Mouse (Mus musculus) heart, adult 2 months (tissue): ENCODE results near the gene 1110012L19Rik. TPM values are rescaled to one million over a fixed set of nuclear protein-coding genes. Genes with fewer than 3 reads are reported as not detected.
"Not testable (repeated sequence)": the region's sequence is repeated elsewhere in the genome, so short reads cannot be mapped to it uniquely, and the experiment has no call there.

Experiments used
- DNase-seq, 2 experiments: peaks; one replicate each; pipeline ENCODE4 v3.0.0; 2021
- H3K27ac ChIP-seq: fragments of 200-600 bp; 2 replicates; pipeline ENCODE4 v1.8.1; 2022
- H3K27me3 ChIP-seq: fragments of 200-500 bp; 2 replicates; pipeline ENCODE4 v1.6.1; 2012; ENCODE audit warnings: mild to moderate bottlenecking, low read length, inconsistent platforms, mixed read lengths; ENCODE audit not compliant: control insufficient read depth, insufficient read depth
- H3K36me3 ChIP-seq: fragments of 200-500 bp; 2 replicates; pipeline ENCODE4 v1.6.1; 2012; ENCODE audit warnings: low read length, inconsistent platforms; ENCODE audit not compliant: control insufficient read depth, insufficient read depth
- H3K4me1 ChIP-seq: fragments of 200-500 bp; 2 replicates; pipeline ENCODE4 v1.6.1; 2011; ENCODE audit warnings: low read length; ENCODE audit not compliant: control insufficient read depth, insufficient read depth
- H3K4me3 ChIP-seq: fragments of 200-600 bp; 2 replicates; pipeline ENCODE4 v1.8.1; 2022
- H3K79me2 ChIP-seq: fragments of 200-500 bp; replicated peaks from 2 replicates; pipeline ENCODE4 v1.6.1; 2012; ENCODE audit warnings: mild to moderate bottlenecking, inconsistent platforms, low read length, moderate library complexity, mixed read lengths; ENCODE audit not compliant: control insufficient read depth, insufficient read depth
- H3K9ac ChIP-seq: fragments of 200-500 bp; 2 replicates; pipeline ENCODE4 v1.6.1; 2012; ENCODE audit warnings: low read depth, mild to moderate bottlenecking, control low read depth, inconsistent platforms, low read length, mixed read lengths
- CTCF ChIP-seq: fragments of 200-600 bp; IDR thresholded peaks from 2 replicates; pipeline ENCODE4 v1.8.1; 2022; ENCODE audit warnings: antibody characterized with exemption, mild to moderate bottlenecking, moderate library complexity
- EP300 ChIP-seq: fragments of 200-500 bp; IDR thresholded peaks from 2 replicates; pipeline ENCODE4 v1.6.1; 2011; ENCODE audit warnings: low read depth, low read length, control low read depth; ENCODE audit not compliant: insufficient read depth
- POLR2A ChIP-seq: fragments of 200-500 bp; IDR thresholded peaks from 2 replicates; pipeline ENCODE4 v1.6.1; 2011; ENCODE audit warnings: mild to moderate bottlenecking, low read depth, low read length, control low read depth; ENCODE audit not compliant: insufficient read depth
- whole genome bisulfite sequencing: fragments of 180-500 bp; shearing (Covaris S2); methylation state at CpG from one replicate; pipeline ENCODE4 v1.1.7; 2018; 5-methylcytosine and 5-hydroxymethylcytosine counted together
- intact Hi-C: fragments of 180-260 bp; cut with DNase I; formaldehyde crosslinking; loops from one replicate; pipeline ENCODE4 v1.15.1; 2025
- polyA plus RNA-seq: library from polyadenylated mRNA; depleted of rRNA; stranded (reverse); fragments of >200 nt; gene quantifications from 2 replicates; pipeline ENCODE4 v1.2.3, GENCODE M21; 2012; rRNA removed
- total RNA-seq, 2 experiments: library from RNA; stranded (reverse); gene quantifications; 2 replicates each; pipeline ENCODE4 v1.2.3; 2021

Gene 1110012L19Rik
- total and polyA plus RNA-seq, 3 experiments: 8.5 to 16.1 (median 13.3) TPM

DNA sequence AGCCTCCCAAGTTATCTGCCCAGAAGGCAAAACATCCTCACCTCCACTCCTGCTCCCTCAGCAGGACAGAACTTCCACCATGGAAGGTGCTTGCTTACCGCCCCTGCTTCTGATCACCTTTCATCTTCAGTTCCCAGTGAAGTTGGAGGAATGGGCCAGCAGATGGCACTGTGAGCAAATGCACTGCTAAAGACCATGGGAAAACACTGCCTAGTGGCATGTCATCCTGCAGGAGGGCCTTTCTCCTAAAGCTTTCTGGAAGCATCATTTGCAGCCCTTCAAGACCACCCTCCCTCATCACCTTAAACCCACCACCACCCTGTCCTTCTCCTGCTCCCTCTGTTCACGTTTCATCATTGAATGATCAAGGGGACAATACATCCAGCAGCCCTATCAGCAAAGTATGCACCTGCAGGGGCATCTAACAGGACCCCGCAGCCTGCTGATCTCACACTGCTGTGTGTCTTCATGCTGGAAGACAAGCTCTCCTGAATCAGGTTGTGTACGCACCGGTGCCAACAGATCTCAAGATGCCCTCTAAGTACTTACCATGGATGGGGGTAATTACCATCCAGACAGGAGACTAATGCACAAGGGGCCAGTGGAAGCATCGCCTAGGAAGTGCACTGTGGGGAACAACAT lies 11.1 kb upstream of the 1110012L19Rik start:
- WGBS: 71% methylated on average over 5 of the region's 6 CpGs
- not testable (repeated sequence) for DNase-seq, H3K4me3 ChIP-seq, H3K9ac ChIP-seq, H3K79me2 ChIP-seq, H3K27ac ChIP-seq, H3K36me3 ChIP-seq, H3K4me1 ChIP-seq, H3K27me3 ChIP-seq
- 0 out of 2 replicates have a peak, but pooled peaks have one; percentile 24 for TF ChIP-seq CTCF
- intact Hi-C loops: loop anchor here (5.0 kb wide), 1 partner anchor 193 kb away; no protein-coding TSS in a partner anchor

DNA sequence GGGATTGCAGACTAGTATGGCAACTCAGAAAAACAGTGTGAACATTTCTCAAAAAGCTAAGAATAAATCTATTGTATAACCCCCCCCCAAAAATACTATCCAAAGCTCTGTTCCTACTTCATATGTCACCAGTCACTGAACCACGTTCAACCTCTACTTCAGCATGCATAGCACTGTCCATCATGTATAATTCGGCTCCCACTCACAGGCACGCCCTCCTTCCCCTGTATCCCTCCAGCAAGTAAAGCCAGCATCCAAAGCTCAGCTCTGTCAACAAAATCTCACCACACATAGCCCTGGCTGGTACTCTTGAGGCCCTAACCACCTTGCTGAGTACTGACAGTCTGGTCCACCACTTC lies 781 bp upstream of the 1110012L19Rik start:
- Histone ChIP-seq H3K9ac (peak overlapping the region; percentile 60), H3K27ac (peak overlapping the region; percentile 91), H3K4me3 (peak overlapping the region; percentile 63), H3K4me1 (peaks cover 2% of the 10 kb centered on the region), H3K36me3 (no peaks in the 10 kb centered on the region), H3K79me2 (no peaks in the 10 kb centered on the region), H3K27me3 (no peaks in the 10 kb centered on the region)
- no peak for TF ChIP-seq CTCF
- TF ChIP-seq EP300: no peak
- TF ChIP-seq POLR2A: no peak
- intact Hi-C loops: no loop called here
- 42% methylated on average over 3 of the region's 3 CpGs for WGBS
- no peak for DNase-seq

- 16% methylated on average over 11 of the region's 11 CpGs for WGBS
- Histone ChIP-seq H3K4me1 (peaks cover 2% of the 10 kb centered on the region), H3K36me3 (no peaks in the 10 kb centered on the region), H3K79me2 (no peaks in the 10 kb centered on the region), H3K27me3 (no peaks in the 10 kb centered on the region), H3K4me3 (peak overlapping the region; percentile 63), H3K9ac (peak overlapping the region; percentile 47), H3K27ac (peak overlapping the region; percentile 91)
- no peak for DNase-seq
- no peak; the same call in 1 of the 2 replicates for TF ChIP-seq POLR2A
- TF ChIP-seq CTCF: no peak
- TF ChIP-seq EP300: no peak
- intact Hi-C loops: loop anchor here (2.0 kb wide), 1 partner anchor 19 kb away; no protein-coding TSS in a partner anchor
Measured at GRCm38 (mm10) chrX:70385962-70386351, 280 bp downstream of the 1110012L19Rik start.

GRCm38 (mm10) chrX:70392636-70393035 lies 7.0 kb downstream of the 1110012L19Rik start:
- intact Hi-C loops: not testable (repeated sequence)

DNA sequence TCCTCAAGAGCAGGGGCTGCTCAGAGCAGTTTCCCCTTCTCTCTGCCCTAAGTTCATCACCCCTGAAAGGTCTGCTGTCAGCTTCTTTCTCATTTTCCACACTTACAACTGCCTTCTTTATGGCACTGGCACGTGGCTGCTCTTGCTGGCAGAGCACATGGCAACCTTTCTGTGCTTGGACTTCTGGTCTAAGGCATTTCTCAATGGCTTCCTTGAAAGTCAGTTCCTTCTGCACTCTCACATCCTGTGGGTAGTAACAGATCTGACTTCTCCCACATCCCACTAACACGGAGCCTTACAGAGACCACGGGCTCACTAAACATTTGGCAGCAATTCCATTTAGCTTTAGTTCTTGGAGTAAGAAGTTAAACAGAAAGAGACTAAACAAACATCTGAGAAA lies 39.8 kb downstream of the 1110012L19Rik start:
- H3K79me2 ChIP-seq, H3K27ac ChIP-seq, H3K36me3 ChIP-seq, H3K4me3 ChIP-seq, H3K27me3 ChIP-seq, DNase-seq, H3K9ac ChIP-seq, H3K4me1 ChIP-seq, intact Hi-C loops: not testable (repeated sequence)
- WGBS: 55% methylated on average over 3 of the region's 3 CpGs

More at GRCm38 (mm10) chrX:70392636-70393035, 7.0 kb downstream of the 1110012L19Rik start:
- H3K36me3 ChIP-seq, DNase-seq, H3K27me3 ChIP-seq, H3K4me1 ChIP-seq, H3K9ac ChIP-seq, H3K4me3 ChIP-seq, H3K79me2 ChIP-seq, H3K27ac ChIP-seq: not testable (repeated sequence)

Other genes starting within 250 kb of the 1110012L19Rik start
- 10 to 100 TPM; 19.1 to 23.3 TPM for gene Ids, start 20.8 kb upstream of the 1110012L19Rik start, total RNA-seq
- gene Ids, start 20.8 kb upstream of the 1110012L19Rik start, polyA plus RNA-seq: 18.2 and 31.7 TPM in 2 replicates
- gene Tmem185a, start 91.3 kb downstream of the 1110012L19Rik start, total RNA-seq: 10 to 100 TPM; 22.9 to 25.8 TPM
- 27.7 and 56.3 TPM in 2 replicates for gene Tmem185a, start 91.3 kb downstream of the 1110012L19Rik start, polyA plus RNA-seq